Mouse (Mus musculus) liver, embryonic 12.5 days (tissue): ENCODE measurements around the gene Ptprh. TPM values are rescaled to one million over a fixed set of nuclear protein-coding genes. Genes with fewer than 3 reads are reported as not detected.

ENCODE experiments used
- ATAC-seq: fragments of 200-750 bp; cut with Nextera tagmentation; 2 replicates; pipeline ENCODE4 v1.8.0; 2017; ENCODE audit warnings: moderate number of reproducible peaks, mild to moderate bottlenecking, moderate library complexity
- H3K27ac ChIP-seq: fragments of 300-500 bp; sonication (generic); 2 replicates; pipeline ENCODE4 v1.5.1; 2016; ENCODE audit warnings: mild to moderate bottlenecking
- H3K27me3 ChIP-seq: fragments of 300-500 bp; sonication (generic); replicated peaks from 2 replicates; pipeline ENCODE4 v1.6.1; 2016; ENCODE audit warnings: mild to moderate bottlenecking, moderate library complexity
- H3K36me3 ChIP-seq: fragments of 300-500 bp; sonication (generic); 2 replicates; pipeline ENCODE4 v1.6.1; 2016; ENCODE audit warnings: mild to moderate bottlenecking, moderate library complexity
- H3K4me1 ChIP-seq: fragments of 300-500 bp; sonication (generic); 2 replicates; pipeline ENCODE4 v1.6.1; 2016
- H3K4me2 ChIP-seq: fragments of 300-500 bp; sonication (generic); 2 replicates; pipeline ENCODE4 v1.6.1; 2016; ENCODE audit warnings: mild to moderate bottlenecking, moderate library complexity
- H3K4me3 ChIP-seq: fragments of 300-500 bp; sonication (generic); 2 replicates; pipeline ENCODE4 v1.5.1; 2016; ENCODE audit warnings: mild to moderate bottlenecking, moderate library complexity
- H3K9ac ChIP-seq: fragments of 300-500 bp; sonication (generic); 2 replicates; pipeline ENCODE4 v1.6.1; 2016; ENCODE audit warnings: mild to moderate bottlenecking, moderate library complexity
- H3K9me3 ChIP-seq: fragments of 300-500 bp; sonication (generic); replicated peaks from 2 replicates; pipeline ENCODE4 v1.6.1; 2016; ENCODE audit warnings: mild to moderate bottlenecking, moderate library complexity
- WGBS: fragments of 180-500 bp; shearing (Covaris S2); methylation state at CpG from one replicate; pipeline ENCODE4 v1.1.7; 2016; ENCODE audit not compliant: insufficient replicate concordance; 5-methylcytosine and 5-hydroxymethylcytosine counted together
- polyA plus RNA-seq: library from polyadenylated mRNA; unstranded; fragments of >200 nt; fragmentation: Nextera tagmentation; extraction: Ambion mirVana; gene quantifications from 2 replicates; pipeline ENCODE4 v1.2.1, GENCODE M21; 2016

The Ptprh gene
- polyA plus RNA-seq, 1 experiment from 2014 or later = not detected

DNA sequence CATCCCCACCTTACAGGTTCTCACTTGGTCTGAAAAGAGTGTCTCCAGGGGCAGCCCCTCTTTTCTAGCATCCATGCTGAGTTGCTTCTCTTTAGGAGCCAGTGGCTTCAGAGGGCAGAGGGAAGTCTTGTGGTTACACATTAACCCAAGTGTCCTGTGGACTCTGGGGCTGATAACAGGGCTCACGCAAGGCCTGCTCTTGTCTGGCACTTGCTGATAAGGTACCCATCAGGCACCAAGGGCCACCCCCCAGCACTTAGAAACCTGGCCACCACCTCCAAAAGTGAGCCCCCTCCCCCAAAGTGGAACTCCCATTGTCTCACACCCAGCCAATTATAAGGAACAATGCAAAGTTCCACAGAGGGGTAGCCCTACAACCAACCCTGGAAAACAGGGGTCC, 26.4 kb upstream of the Ptprh start:
- peak overlapping the region; percentile 85 for H3K9ac ChIP-seq
- ATAC-seq = peak; percentile 93
- peak overlapping the region; percentile 63 for H3K4me3 ChIP-seq
- peaks cover 78% of the 10 kb centered on the region for H3K36me3 ChIP-seq
- no peaks in the 10 kb centered on the region for H3K27me3 ChIP-seq
- peak overlapping the region; percentile 98 for H3K27ac ChIP-seq
- H3K4me1 ChIP-seq = peaks cover 79% of the 10 kb centered on the region
- 11% methylated on average over 1 of the region's 1 CpGs for WGBS
- no peaks in the 10 kb centered on the region for H3K9me3 ChIP-seq
- H3K4me2 ChIP-seq = peak overlapping the region; percentile 75

DNA sequence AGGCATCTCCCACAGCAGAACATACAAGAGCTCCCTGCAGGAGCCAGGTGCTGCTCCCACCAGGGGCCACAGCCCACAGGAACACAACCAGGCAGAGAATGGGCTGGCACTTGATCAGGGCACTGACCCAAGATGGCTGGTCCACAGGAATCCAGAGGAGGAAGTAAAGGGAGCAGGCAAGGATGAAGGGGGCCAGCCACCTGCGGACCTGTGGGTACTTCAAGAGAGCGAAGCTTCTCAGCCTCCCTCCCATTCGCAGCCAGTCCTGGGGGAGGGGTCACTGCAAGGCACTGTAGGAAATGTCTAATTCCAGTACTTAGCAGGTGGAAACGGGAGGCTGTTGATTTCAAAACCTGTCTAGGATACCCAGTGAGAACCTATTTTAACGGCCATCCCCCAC, 25.7 kb upstream of the Ptprh start:
- Histone ChIP-seq H3K9me3 (no peaks in the 10 kb centered on the region), H3K4me2 (peak overlapping the region; percentile 75), H3K36me3 (peaks cover 73% of the 10 kb centered on the region), H3K4me3 (peak overlapping the region; percentile 63), H3K27ac (peak overlapping the region; percentile 98), H3K4me1 (peaks cover 85% of the 10 kb centered on the region), H3K27me3 (no peaks in the 10 kb centered on the region), H3K9ac (peak overlapping the region; percentile 85)
- 18% methylated on average over 5 of the region's 5 CpGs for WGBS
- ATAC-seq = peak; percentile 45

DNA sequence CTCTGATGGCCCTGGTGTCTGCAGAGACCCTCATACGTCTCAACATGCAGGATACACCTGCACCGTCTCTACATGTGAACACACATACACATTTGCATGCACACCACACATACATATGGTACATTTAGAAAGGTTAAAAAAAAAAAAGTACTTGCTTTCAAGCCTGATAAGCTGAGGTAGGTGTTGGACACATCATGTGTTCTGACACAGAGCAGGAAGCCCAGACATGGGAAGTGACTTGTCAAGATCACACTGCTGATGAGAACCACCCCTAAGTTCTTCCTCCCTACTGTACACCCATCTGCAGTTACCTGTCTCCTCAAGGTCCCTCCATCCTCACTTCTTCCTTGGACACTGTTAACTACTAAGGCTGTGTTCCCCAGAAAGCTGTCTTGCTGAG, 22.1 kb upstream of the Ptprh start:
- H3K9me3 ChIP-seq = no peaks in the 10 kb centered on the region
- no peak overlapping the region for H3K4me2 ChIP-seq
- H3K36me3 ChIP-seq = peaks cover 38% of the 10 kb centered on the region
- no peak overlapping the region for H3K4me3 ChIP-seq
- ATAC-seq = no peak
- no peaks in the 10 kb centered on the region for H3K27me3 ChIP-seq
- peaks cover 72% of the 10 kb centered on the region for H3K4me1 ChIP-seq
- peak overlapping the region; percentile 98; the same call in 1 of the 2 replicates for H3K27ac ChIP-seq
- H3K9ac ChIP-seq = no peak overlapping the region
- WGBS = 82% methylated on average over 2 of the region's 2 CpGs

DNA sequence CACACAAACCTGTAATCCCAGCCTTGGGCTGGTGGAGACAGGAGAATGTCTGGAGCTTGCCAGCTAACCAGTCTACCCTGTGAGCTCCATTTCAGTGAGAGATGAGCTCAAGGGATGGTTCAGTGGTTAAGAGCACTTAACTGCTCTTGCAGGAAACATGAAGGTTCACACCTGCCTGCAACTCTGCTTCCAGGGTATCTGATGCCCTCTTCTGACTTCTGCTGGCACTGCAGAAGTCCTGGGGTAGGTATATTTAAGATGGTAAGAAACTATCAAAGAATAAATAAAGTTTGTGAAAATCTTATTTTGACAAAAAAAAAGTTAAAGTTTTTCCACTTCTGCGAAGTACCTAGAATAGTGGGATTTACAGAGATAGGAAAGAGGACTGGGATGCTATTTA, 20.5 kb upstream of the Ptprh start:
- 41% methylated on average over 1 of the region's 1 CpGs for WGBS
- H3K4me3 ChIP-seq = no peak overlapping the region
- H3K4me1 ChIP-seq = peaks cover 63% of the 10 kb centered on the region
- H3K27ac ChIP-seq = peak overlapping the region; percentile 48; the same call in 1 of the 2 replicates
- ATAC-seq = no peak
- H3K36me3 ChIP-seq = peaks cover 34% of the 10 kb centered on the region
- H3K4me2 ChIP-seq = no peak overlapping the region
- no peaks in the 10 kb centered on the region for H3K9me3 ChIP-seq
- H3K9ac ChIP-seq = no peak overlapping the region
- H3K27me3 ChIP-seq = no peaks in the 10 kb centered on the region

DNA sequence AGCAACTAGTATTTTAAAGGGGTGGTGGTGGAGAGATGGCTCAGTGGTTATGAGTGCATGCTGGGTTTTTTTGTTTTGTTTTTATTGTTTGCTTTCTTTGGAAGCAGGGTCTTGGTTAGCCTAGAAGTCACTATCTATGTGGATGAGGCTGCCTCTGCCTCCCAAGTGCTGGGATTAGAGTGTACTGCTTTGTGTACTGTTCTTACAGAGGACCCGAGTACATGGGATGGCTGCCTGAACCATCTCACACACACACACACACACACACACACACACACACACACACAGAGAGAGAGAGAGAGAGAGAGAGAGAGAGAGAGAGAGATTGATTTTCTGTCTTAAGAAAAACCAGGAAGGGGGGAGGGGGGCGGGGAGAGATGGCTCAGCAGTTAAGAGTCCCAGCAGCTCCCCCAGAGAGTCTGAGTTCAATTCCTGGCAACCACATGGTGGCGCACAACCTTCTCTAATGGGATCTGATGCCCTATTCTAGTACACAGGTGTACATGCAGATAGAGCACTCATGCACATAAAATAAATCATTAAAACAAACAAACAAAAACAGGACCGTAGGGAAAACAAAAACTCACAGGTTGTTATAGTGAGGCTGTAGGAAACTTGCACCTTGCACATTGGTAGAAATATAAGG, 19.8 kb upstream of the Ptprh start:
- no peak overlapping the region for H3K9ac ChIP-seq
- no peaks in the 10 kb centered on the region for H3K9me3 ChIP-seq
- 22% methylated on average over 4 of the region's 4 CpGs for WGBS
- H3K27ac ChIP-seq = no peak overlapping the region
- peaks cover 56% of the 10 kb centered on the region for H3K4me1 ChIP-seq
- no peak overlapping the region for H3K4me2 ChIP-seq
- peak; percentile 72; the same call in 1 of the 2 replicates for ATAC-seq
- peaks cover 27% of the 10 kb centered on the region for H3K36me3 ChIP-seq
- no peak overlapping the region for H3K4me3 ChIP-seq
- H3K27me3 ChIP-seq = no peaks in the 10 kb centered on the region

DNA sequence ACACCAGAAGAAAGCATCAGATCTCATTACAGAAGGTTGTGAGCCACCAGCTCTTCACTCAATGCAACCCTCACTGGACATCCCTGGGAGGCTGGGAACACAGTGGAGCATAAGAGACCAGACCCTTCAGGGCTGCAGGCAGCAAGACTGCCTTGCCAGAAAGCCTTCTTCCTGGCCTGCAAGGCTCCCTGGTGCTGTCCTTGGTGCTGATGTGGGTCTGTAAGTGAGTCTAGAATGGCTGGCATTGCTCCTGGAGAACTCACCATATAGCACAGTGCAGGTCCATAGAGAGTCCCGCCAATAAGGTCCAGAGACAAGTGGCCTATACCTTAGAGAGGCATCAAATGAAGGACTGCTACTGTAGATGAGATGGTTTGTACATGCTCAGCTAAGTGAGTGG, 16.1 kb upstream of the Ptprh start:
- 29% methylated on average over 1 of the region's 1 CpGs for WGBS
- H3K4me1 ChIP-seq = peaks cover 23% of the 10 kb centered on the region
- peak; percentile 13; the same call in 1 of the 2 replicates for ATAC-seq
- no peaks in the 10 kb centered on the region for H3K36me3 ChIP-seq
- no peak overlapping the region for H3K4me3 ChIP-seq
- no peaks in the 10 kb centered on the region for H3K27me3 ChIP-seq
- no peak overlapping the region for H3K27ac ChIP-seq
- no peak overlapping the region for H3K9ac ChIP-seq
- no peak overlapping the region for H3K4me2 ChIP-seq
- H3K9me3 ChIP-seq = no peaks in the 10 kb centered on the region

DNA sequence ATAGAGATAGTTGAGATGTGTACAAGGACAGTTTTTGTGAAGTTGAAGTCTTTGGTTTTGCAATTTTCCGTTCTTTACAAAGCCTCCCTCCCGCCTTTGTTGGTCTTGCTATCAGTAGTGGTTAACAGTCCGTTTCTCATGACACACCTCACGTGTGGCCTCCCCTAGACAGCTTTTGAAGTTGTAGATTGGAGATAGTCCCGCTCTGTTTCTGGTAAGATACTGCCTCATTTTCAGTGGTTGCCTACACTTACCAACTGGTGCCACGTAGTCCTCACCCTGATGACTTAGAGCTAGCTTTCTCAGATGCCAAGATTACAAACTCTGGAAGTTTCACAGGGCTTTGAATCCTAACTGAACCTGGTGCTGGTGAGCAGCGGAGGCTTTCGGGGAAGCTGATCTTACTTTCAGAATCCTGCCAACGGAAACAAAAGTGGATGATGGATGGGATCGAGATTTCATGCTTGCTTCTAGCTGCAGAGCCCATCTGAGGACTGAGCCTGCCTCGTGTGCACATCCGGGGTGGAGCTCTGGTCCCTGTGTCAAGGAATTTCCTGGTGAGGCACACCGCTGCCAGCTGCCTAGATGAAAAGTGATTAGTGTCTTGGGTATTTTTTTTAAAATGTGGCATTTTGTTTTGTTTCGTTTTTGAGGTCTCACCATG, 10.0 kb upstream of the Ptprh start:
- WGBS = 32% methylated on average over 14 of the region's 14 CpGs
- Histone ChIP-seq H3K9ac (peak overlapping the region; percentile 33; the same call in 1 of the 2 replicates), H3K36me3 (no peaks in the 10 kb centered on the region), H3K9me3 (no peaks in the 10 kb centered on the region), H3K27ac (peak overlapping the region; percentile 79), H3K4me2 (peak overlapping the region; percentile 59), H3K4me3 (peak overlapping the region; percentile 14), H3K4me1 (peaks cover 28% of the 10 kb centered on the region), H3K27me3 (no peaks in the 10 kb centered on the region; the same call in 1 of the 2 replicates)
- peak; percentile 93 for ATAC-seq

DNA sequence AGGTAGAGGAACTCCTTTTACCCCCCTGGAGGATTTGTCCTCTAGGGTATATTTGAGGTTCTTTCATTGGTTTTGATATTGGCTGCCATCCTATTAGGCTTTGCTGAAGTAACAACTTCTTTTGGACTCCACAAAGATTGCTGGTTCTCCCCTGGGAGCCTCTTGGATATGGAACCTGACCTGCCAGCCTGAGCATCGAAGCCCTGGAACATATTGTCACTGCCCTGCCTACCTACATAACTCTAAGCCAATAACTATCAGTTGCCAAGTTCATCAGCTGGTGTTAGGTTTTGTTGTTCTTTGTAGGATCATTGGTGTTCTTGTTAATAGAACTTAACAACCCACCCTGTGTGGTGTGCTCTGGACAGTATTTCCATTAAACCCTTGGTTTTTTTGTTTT, 9.1 kb upstream of the Ptprh start:
- Histone ChIP-seq H3K27me3 (no peaks in the 10 kb centered on the region; the same call in 1 of the 2 replicates), H3K27ac (no peak overlapping the region), H3K9me3 (no peaks in the 10 kb centered on the region), H3K4me3 (no peak overlapping the region), H3K9ac (no peak overlapping the region), H3K36me3 (no peaks in the 10 kb centered on the region), H3K4me2 (no peak overlapping the region), H3K4me1 (peaks cover 30% of the 10 kb centered on the region)
- WGBS = 64% methylated on average over 1 of the region's 1 CpGs
- ATAC-seq = no peak

DNA sequence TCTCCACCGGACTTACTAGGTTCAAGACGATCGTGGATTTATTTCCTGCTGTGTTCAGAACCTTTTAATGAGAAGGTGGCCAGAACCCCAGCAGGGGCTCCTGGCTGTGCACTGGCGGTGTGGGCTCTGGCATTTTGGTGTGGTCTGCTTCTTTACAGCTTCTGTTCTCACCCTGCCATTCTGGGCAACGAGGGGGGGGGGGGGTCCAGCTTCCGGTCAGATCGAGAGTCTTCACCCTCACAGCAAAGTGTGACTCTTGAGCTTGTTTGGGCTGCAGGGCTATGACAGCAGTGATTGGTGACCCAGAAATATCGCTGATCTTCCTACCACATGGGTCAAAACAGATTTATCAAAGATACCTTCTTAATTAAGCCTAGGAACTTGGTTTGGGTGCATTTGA, 8.5 kb upstream of the Ptprh start:
- no peaks in the 10 kb centered on the region for H3K36me3 ChIP-seq
- no peak overlapping the region for H3K4me3 ChIP-seq
- H3K4me2 ChIP-seq = no peak overlapping the region
- H3K27me3 ChIP-seq = no peaks in the 10 kb centered on the region; the same call in 1 of the 2 replicates
- WGBS = 61% methylated on average over 8 of the region's 8 CpGs
- H3K9me3 ChIP-seq = no peaks in the 10 kb centered on the region
- H3K9ac ChIP-seq = no peak overlapping the region
- H3K4me1 ChIP-seq = peaks cover 33% of the 10 kb centered on the region
- H3K27ac ChIP-seq = no peak overlapping the region
- no peak for ATAC-seq

DNA sequence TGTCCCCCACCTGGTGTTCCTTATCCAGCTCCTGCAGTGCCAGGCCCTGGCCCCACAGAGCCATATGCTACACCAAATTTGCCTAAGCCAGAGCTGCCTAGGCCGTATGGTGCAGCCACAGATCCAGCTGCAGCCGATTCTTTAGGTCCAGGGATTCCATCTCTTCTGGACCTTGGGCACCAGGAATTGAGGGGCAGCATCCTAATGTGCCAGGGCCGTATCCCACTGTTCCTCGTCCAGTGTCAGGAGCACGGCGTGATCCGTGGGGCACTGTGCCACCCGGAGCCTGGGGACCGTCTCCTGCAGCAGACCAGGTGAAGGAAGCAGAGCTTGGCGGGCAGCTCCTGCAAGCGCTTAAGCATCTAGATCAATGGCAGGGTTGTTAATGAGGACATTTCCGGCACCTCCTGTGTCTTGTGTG, 8.1 kb upstream of the Ptprh start:
- Histone ChIP-seq H3K4me3 (no peak overlapping the region), H3K4me1 (peaks cover 33% of the 10 kb centered on the region), H3K9ac (no peak overlapping the region), H3K27me3 (no peaks in the 10 kb centered on the region; the same call in 1 of the 2 replicates), H3K9me3 (no peaks in the 10 kb centered on the region), H3K4me2 (no peak overlapping the region), H3K36me3 (no peaks in the 10 kb centered on the region), H3K27ac (no peak overlapping the region)
- 70% methylated on average over 12 of the region's 12 CpGs for WGBS
- no peak for ATAC-seq

DNA sequence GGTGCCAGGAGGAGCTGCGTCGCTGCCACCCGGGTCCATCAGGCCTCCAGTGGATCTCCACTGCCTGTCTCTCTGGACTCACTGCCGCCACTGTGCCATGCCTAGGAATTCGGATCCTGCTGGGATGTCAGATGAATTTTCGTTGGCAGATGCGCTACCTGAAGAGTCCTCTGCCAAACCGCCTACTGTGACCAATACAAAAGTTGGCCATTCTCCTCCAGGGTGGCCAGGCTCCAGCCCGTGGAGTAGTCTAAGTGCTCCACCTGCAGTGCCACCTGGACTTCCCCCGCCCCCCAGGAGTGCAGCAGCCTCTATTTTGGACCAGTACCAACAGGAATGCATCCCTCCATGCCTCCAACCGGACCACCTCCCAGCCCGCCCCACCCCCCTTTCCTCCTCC, 7.7 kb upstream of the Ptprh start:
- no peaks in the 10 kb centered on the region; the same call in 1 of the 2 replicates for H3K27me3 ChIP-seq
- H3K4me3 ChIP-seq = no peak overlapping the region
- no peak overlapping the region for H3K9ac ChIP-seq
- no peak for ATAC-seq
- H3K9me3 ChIP-seq = no peaks in the 10 kb centered on the region
- no peak overlapping the region for H3K27ac ChIP-seq
- 77% methylated on average over 12 of the region's 12 CpGs for WGBS
- no peak overlapping the region for H3K4me2 ChIP-seq
- no peaks in the 10 kb centered on the region for H3K36me3 ChIP-seq
- peaks cover 33% of the 10 kb centered on the region for H3K4me1 ChIP-seq

DNA sequence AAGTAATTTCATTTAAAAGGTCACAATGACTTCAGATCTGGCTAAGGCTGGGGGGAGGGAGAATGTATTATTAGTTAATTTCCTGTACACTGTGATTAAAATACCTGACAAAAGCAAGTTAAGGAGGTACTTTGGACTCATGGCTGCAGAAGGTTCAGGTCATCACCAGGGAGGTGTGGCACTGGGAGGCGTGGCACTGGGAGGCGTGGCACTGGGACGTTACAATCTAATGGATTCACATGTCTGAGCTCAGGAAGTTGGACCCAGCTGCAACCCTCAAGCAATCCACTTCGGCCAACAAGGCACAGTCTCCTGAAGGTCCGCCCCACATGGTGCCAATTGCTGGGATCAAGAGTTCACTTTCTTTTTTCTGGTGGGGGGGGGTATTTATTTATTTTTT, 4.2 kb upstream of the Ptprh start:
- H3K27me3 ChIP-seq = no peaks in the 10 kb centered on the region; the same call in 1 of the 2 replicates
- no peak overlapping the region for H3K27ac ChIP-seq
- no peak overlapping the region for H3K4me3 ChIP-seq
- no peak overlapping the region for H3K4me2 ChIP-seq
- no peaks in the 10 kb centered on the region for H3K36me3 ChIP-seq
- 26% methylated on average over 5 of the region's 5 CpGs for WGBS
- peaks cover 22% of the 10 kb centered on the region for H3K4me1 ChIP-seq
- no peaks in the 10 kb centered on the region for H3K9me3 ChIP-seq
- peak; percentile 65 for ATAC-seq
- H3K9ac ChIP-seq = no peak overlapping the region
